Mouse (Mus musculus) naive thymus-derived CD4-positive, alpha-beta T cell, adult 2 months (primary cell): Measurements from ENCODE around the gene Cbr3.
"Not testable (repeated sequence)": the region's sequence is repeated elsewhere in the genome, so short reads cannot be mapped to it uniquely, and the experiment has no call there.

Source experiments
- DNase-seq: peaks from one replicate; pipeline ENCODE4 v3.0.0-alpha.2; 2011; ENCODE audit warnings: low read depth

Cbr3 gene

GRCm38 (mm10) chr16:93682689-93683507 lies at the start of gene Cbr3:
Gene Cbr3 (plus strand): TSS chr16:93683215.
- DNase-seq, result peak; percentile 75

GRCm38 (mm10) chr16:93644006-93644405 lies 39.0 kb upstream of the Cbr3 start:
- DNase-seq, result no peak

- DNase-seq, result no peak
Observed at GRCm38 (mm10) chr16:93648441-93649183, 34.4 kb upstream of the Cbr3 start.

GRCm38 (mm10) chr16:93667976-93668375 lies 15.0 kb upstream of the Cbr3 start:
- DNase-seq, result no peak

- no peak for DNase-seq
Observed at GRCm38 (mm10) chr16:93669521-93669920, 13.5 kb upstream of the Cbr3 start.

GRCm38 (mm10) chr16:93670466-93670865 lies 12.5 kb upstream of the Cbr3 start:
- not testable (repeated sequence) for DNase-seq

GRCm38 (mm10) chr16:93671064-93671463 lies 12.0 kb upstream of the Cbr3 start:
- no peak for DNase-seq

GRCm38 (mm10) chr16:93676376-93676775 lies 6.6 kb upstream of the Cbr3 start:
- no peak for DNase-seq

GRCm38 (mm10) chr16:93678206-93678605 lies 4.8 kb upstream of the Cbr3 start:
- DNase-seq, result no peak

GRCm38 (mm10) chr16:93679165-93679564 lies 3.9 kb upstream of the Cbr3 start:
- DNase-seq, result no peak

GRCm38 (mm10) chr16:93682156-93682688 lies 793 bp upstream of the Cbr3 start:
- no peak for DNase-seq

GRCm38 (mm10) chr16:93683508-93684236 lies 657 bp downstream of the Cbr3 start:
- peak; percentile 33 for DNase-seq

GRCm38 (mm10) chr16:93684441-93684840 lies 1.4 kb downstream of the Cbr3 start:
- peak; percentile 22 for DNase-seq

GRCm38 (mm10) chr16:93685783-93686182 lies 2.8 kb downstream of the Cbr3 start:
- DNase-seq, result peak; percentile 24

- DNase-seq, result no peak
Observed at GRCm38 (mm10) chr16:93686421-93686820, 3.4 kb downstream of the Cbr3 start.

GRCm38 (mm10) chr16:93686945-93687344 lies 3.9 kb downstream of the Cbr3 start:
- peak; percentile 84 for DNase-seq

GRCm38 (mm10) chr16:93691206-93691841 lies 8.3 kb downstream of the Cbr3 start:
- DNase-seq, result no peak

GRCm38 (mm10) chr16:93692744-93693143 lies 9.7 kb downstream of the Cbr3 start:
- DNase-seq, result no peak

- no peak for DNase-seq
Observed at GRCm38 (mm10) chr16:93707116-93707515, 24.1 kb downstream of the Cbr3 start.

GRCm38 (mm10) chr16:93709217-93709616 lies 26.2 kb downstream of the Cbr3 start:
- no peak for DNase-seq

- peak; percentile 91 for DNase-seq
Observed at GRCm38 (mm10) chr16:93710924-93711323, 27.9 kb downstream of the Cbr3 start.
